Mouse (Mus musculus) spleen, adult 2 months (tissue): ENCODE results near the gene Zfp866.

Experiments used
- CTCF ChIP-seq: fragments of 200-500 bp; IDR thresholded peaks from 2 replicates; pipeline ENCODE4 v1.5.1; 2011; ENCODE audit warnings: mild to moderate bottlenecking, inconsistent platforms; ENCODE audit not compliant: insufficient read depth, insufficient read length, insufficient replicate concordance; ENCODE audit errors: extremely low read depth
- POLR2A ChIP-seq: fragments of 200-500 bp; IDR thresholded peaks from 2 replicates; pipeline ENCODE4 v1.6.1; 2011; ENCODE audit warnings: low read depth, low read length, inconsistent platforms

DNA sequence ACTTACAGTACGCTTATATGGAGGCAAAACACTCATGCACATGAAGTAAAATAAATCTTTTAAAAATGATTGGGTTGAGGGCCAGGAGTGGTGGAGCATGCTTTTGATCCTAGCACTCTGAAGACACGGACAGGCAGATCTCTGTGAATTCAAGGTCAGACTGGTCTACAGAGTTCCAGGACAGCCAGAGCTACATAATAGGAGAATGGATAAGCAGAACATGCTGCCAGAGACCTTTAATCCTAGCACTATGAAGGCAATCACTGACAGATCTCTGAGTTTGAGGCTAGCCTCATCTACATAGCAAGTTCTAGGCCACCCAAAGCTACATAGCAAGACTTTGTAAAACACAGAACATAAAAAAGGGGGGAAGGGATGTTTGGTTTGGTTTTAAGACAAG is 18.9 kb downstream of the Zfp866 start:
- TF ChIP-seq POLR2A: no peak
- no peak for TF ChIP-seq CTCF
